Mouse (Mus musculus): Measurements from ENCODE around the gene D2hgdh. TPM values are rescaled to one million over a fixed set of nuclear protein-coding genes. Genes with fewer than 3 reads are reported as not detected.
"Not testable (repeated sequence)": the region's sequence is repeated elsewhere in the genome, so short reads cannot be mapped to it uniquely, and the experiment has no call there.

The D2hgdh gene
- polyA plus RNA-seq, 1 experiment from 2014 or later, result 18.9 TPM

- peak; percentile 69; the same call in 1 of the 2 replicates for ATAC-seq (ENCODE audit: low read depth)
- no CpG with 5 or more reads among the region's 11 CpGs for WGBS
- H3K9ac ChIP-seq; H3K27ac ChIP-seq (replicated peaks); H3K4me1 ChIP-seq (replicated peaks); H3K9me3 ChIP-seq; H3K36me3 ChIP-seq; H3K27me3 ChIP-seq; H3K4me2 ChIP-seq; H3K4me3 ChIP-seq: not testable (repeated sequence)
Measured at GRCm38 (mm10) chr1:93881778-93882177, 57.1 kb downstream of the D2hgdh start.

- not testable (repeated sequence) for H3K27ac ChIP-seq (replicated peaks); H3K4me1 ChIP-seq (replicated peaks); H3K9me3 ChIP-seq; ATAC-seq (ENCODE audit: low read depth); H3K9ac ChIP-seq; H3K27me3 ChIP-seq; H3K4me2 ChIP-seq; H3K4me3 ChIP-seq; H3K36me3 ChIP-seq
- 50% methylated on average over 1 of the region's 1 CpGs for WGBS
Measured at GRCm38 (mm10) chr1:93890936-93891335, 66.2 kb downstream of the D2hgdh start.

- H3K4me2 ChIP-seq; ATAC-seq (ENCODE audit: low read depth); H3K36me3 ChIP-seq; H3K27me3 ChIP-seq; H3K9me3 ChIP-seq; H3K9ac ChIP-seq; H3K27ac ChIP-seq (replicated peaks); H3K4me1 ChIP-seq (replicated peaks); H3K4me3 ChIP-seq: not testable (repeated sequence)
- WGBS, result no CpG with 5 or more reads among the region's 1 CpGs
Measured at GRCm38 (mm10) chr1:93897395-93897794, 72.7 kb downstream of the D2hgdh start.

GRCm38 (mm10) chr1:93901291-93901690 is 76.6 kb downstream of the D2hgdh start:
- H3K36me3 ChIP-seq; H3K9ac ChIP-seq; H3K27ac ChIP-seq (replicated peaks); H3K27me3 ChIP-seq; H3K4me1 ChIP-seq (replicated peaks); ATAC-seq (ENCODE audit: low read depth); H3K4me2 ChIP-seq; H3K4me3 ChIP-seq; H3K9me3 ChIP-seq: not testable (repeated sequence)
- 57% methylated on average over 3 of the region's 5 CpGs for WGBS

Other genes starting within 250 kb of the D2hgdh start
- gene Stk25, start 166.2 kb upstream of the D2hgdh start, polyA plus RNA-seq (2015; fragmentation: Nextera tagmentation; extraction: Ambion mirVana), result 305 and 310 TPM in 2 replicates
- 58.2 and 62.0 TPM in 2 replicates for gene Bok, start 139.2 kb upstream of the D2hgdh start, polyA plus RNA-seq (2015; fragmentation: Nextera tagmentation; extraction: Ambion mirVana)
- gene Atg4b, start 73.4 kb upstream of the D2hgdh start, polyA plus RNA-seq (2015; fragmentation: Nextera tagmentation; extraction: Ambion mirVana), result 102 and 104 TPM in 2 replicates
- gene Thap4, start 70.0 kb upstream of the D2hgdh start, polyA plus RNA-seq (2015; fragmentation: Nextera tagmentation; extraction: Ambion mirVana), result 38.2 and 40.7 TPM in 2 replicates
- 155 and 158 TPM in 2 replicates for gene Dtymk, start 23.0 kb upstream of the D2hgdh start, polyA plus RNA-seq (2015; fragmentation: Nextera tagmentation; extraction: Ambion mirVana)
- gene Ing5, start 20.9 kb upstream of the D2hgdh start, polyA plus RNA-seq (2015; fragmentation: Nextera tagmentation; extraction: Ambion mirVana), result 9.0 and 9.7 TPM in 2 replicates
- not detected in 2 replicates for gene Gal3st2, start 36.4 kb downstream of the D2hgdh start, polyA plus RNA-seq (2015; fragmentation: Nextera tagmentation; extraction: Ambion mirVana)
- not detected in 2 replicates for gene Gal3st2b, start 93.4 kb downstream of the D2hgdh start, polyA plus RNA-seq (2015; fragmentation: Nextera tagmentation; extraction: Ambion mirVana)
- gene Gal3st2c, start 165.6 kb downstream of the D2hgdh start, polyA plus RNA-seq (2015; fragmentation: Nextera tagmentation; extraction: Ambion mirVana), result not detected in 2 replicates
- not detected in 2 replicates for gene Neu4, start 195.5 kb downstream of the D2hgdh start, polyA plus RNA-seq (2015; fragmentation: Nextera tagmentation; extraction: Ambion mirVana)
- 0.17 TPM in 1 of 2 replicates, not detected in the other for gene Pdcd1, start 227.6 kb downstream of the D2hgdh start, polyA plus RNA-seq (2015; fragmentation: Nextera tagmentation; extraction: Ambion mirVana)

Data from neural tube, embryonic 13.5 days (tissue).